Mouse (Mus musculus) lung, embryonic 16.5 days (tissue): ENCODE results near the gene Sel1l2. TPM values are rescaled to one million over a fixed set of nuclear protein-coding genes. Genes with fewer than 3 reads are reported as not detected.

Source experiments
- ATAC-seq: fragments of 200-750 bp; cut with Nextera tagmentation; 2 replicates; pipeline ENCODE4 v1.8.0; 2017; ENCODE audit warnings: low read depth, mild to moderate bottlenecking, moderate library complexity
- H3K27ac ChIP-seq: fragments of 300-500 bp; sonication (generic); 2 replicates; pipeline ENCODE4 v1.5.1; 2014; ENCODE audit warnings: mild to moderate bottlenecking, control low read depth, low read length
- H3K27me3 ChIP-seq: fragments of 300-500 bp; sonication (generic); 2 replicates; pipeline ENCODE4 v1.6.1; 2014; ENCODE audit warnings: low read depth, low read length, mixed read lengths; ENCODE audit not compliant: control insufficient read depth, insufficient read depth
- H3K36me3 ChIP-seq: fragments of 300-500 bp; sonication (generic); 2 replicates; pipeline ENCODE4 v1.6.1; 2014; ENCODE audit warnings: low read length; ENCODE audit not compliant: control insufficient read depth, insufficient read depth
- H3K4me1 ChIP-seq: fragments of 300-500 bp; sonication (generic); replicated peaks from 2 replicates; pipeline ENCODE4 v1.6.1; 2014; ENCODE audit warnings: low read length, mixed read lengths; ENCODE audit not compliant: control insufficient read depth, insufficient read depth
- H3K4me2 ChIP-seq: fragments of 300-500 bp; sonication (generic); 2 replicates; pipeline ENCODE4 v1.6.1; 2014; ENCODE audit warnings: low read depth, low read length, control low read depth
- H3K4me3 ChIP-seq: fragments of 300-500 bp; sonication (generic); 2 replicates; pipeline ENCODE4 v1.5.1; 2014; ENCODE audit warnings: mild to moderate bottlenecking, low read length, control low read depth
- H3K9ac ChIP-seq: fragments of 300-500 bp; sonication (generic); 2 replicates; pipeline ENCODE4 v1.6.1; 2014; ENCODE audit warnings: low read length, control low read depth
- H3K9me3 ChIP-seq: fragments of 300-500 bp; sonication (generic); 2 replicates; pipeline ENCODE4 v1.6.1; 2016; ENCODE audit warnings: low read length; ENCODE audit not compliant: control insufficient read depth
- WGBS: fragments of 180-500 bp; shearing (Covaris S2); extraction: QIAGEN DNeasy Blood & Tissue Kit; methylation state at CpG from one replicate; pipeline ENCODE4 v1.1.7; 2014; 5-methylcytosine and 5-hydroxymethylcytosine counted together
- polyA plus RNA-seq: library from polyadenylated mRNA; unstranded; fragments of >200 nt; fragmentation: Nextera tagmentation; extraction: Ambion mirVana; gene quantifications from 2 replicates; pipeline ENCODE4 v1.2.1, GENCODE M21; 2015

The Sel1l2 gene
- polyA plus RNA-seq, 1 experiment from 2014 or later, result not detected

GRCm38 (mm10) chr2:140330508-140331306, 58.8 kb downstream of the Sel1l2 start:
- Histone ChIP-seq H3K27ac (peak overlapping the region; percentile 61), H3K4me1 (no peaks in the 10 kb centered on the region; the same call in 1 of the 2 replicates), H3K9ac (no peak overlapping the region), H3K27me3 (no peaks in the 10 kb centered on the region), H3K4me2 (no peak overlapping the region), H3K36me3 (no peaks in the 10 kb centered on the region), H3K9me3 (no peaks in the 10 kb centered on the region), H3K4me3 (no peak overlapping the region)
- ATAC-seq, result peak; percentile 94
- 38% methylated on average over 5 of the region's 5 CpGs for WGBS

GRCm38 (mm10) chr2:140302976-140303708, 86.4 kb downstream of the Sel1l2 start:
- H3K9me3 ChIP-seq, result no peaks in the 10 kb centered on the region
- ATAC-seq, result peak; percentile 82
- H3K9ac ChIP-seq, result no peak overlapping the region
- H3K27me3 ChIP-seq, result no peaks in the 10 kb centered on the region
- no peaks in the 10 kb centered on the region for H3K4me1 ChIP-seq
- H3K36me3 ChIP-seq, result no peaks in the 10 kb centered on the region
- no peak overlapping the region for H3K4me2 ChIP-seq
- WGBS, result 60% methylated on average over 3 of the region's 3 CpGs
- H3K4me3 ChIP-seq, result no peak overlapping the region
- H3K27ac ChIP-seq, result no peak overlapping the region

- Histone ChIP-seq H3K9me3 (no peaks in the 10 kb centered on the region), H3K4me1 (no peaks in the 10 kb centered on the region), H3K9ac (no peak overlapping the region), H3K4me2 (no peak overlapping the region), H3K4me3 (no peak overlapping the region), H3K36me3 (no peaks in the 10 kb centered on the region), H3K27ac (no peak overlapping the region), H3K27me3 (no peaks in the 10 kb centered on the region)
- no peak for ATAC-seq
- 25% methylated on average over 4 of the region's 4 CpGs for WGBS
Observed at GRCm38 (mm10) chr2:140297155-140297554, 92.4 kb downstream of the Sel1l2 start.

- WGBS, result 83% methylated on average over 2 of the region's 2 CpGs
- no peak for ATAC-seq
- H3K9ac ChIP-seq, result no peak overlapping the region
Observed at GRCm38 (mm10) chr2:140293820-140294219, 95.7 kb downstream of the Sel1l2 start.

GRCm38 (mm10) chr2:140280808-140281207, 108.7 kb downstream of the Sel1l2 start:
- Histone ChIP-seq H3K9ac (no peak overlapping the region), H3K4me3 (no peak overlapping the region), H3K4me2 (no peak overlapping the region), H3K27me3 (no peaks in the 10 kb centered on the region), H3K27ac (no peak overlapping the region), H3K9me3 (no peaks in the 10 kb centered on the region), H3K36me3 (no peaks in the 10 kb centered on the region), H3K4me1 (no peaks in the 10 kb centered on the region)
- no peak for ATAC-seq
- WGBS, result 49% methylated on average over 8 of the region's 8 CpGs

More at GRCm38 (mm10) chr2:140293820-140294219, 95.7 kb downstream of the Sel1l2 start:
- no peaks in the 10 kb centered on the region for H3K36me3 ChIP-seq
- H3K4me1 ChIP-seq, result no peaks in the 10 kb centered on the region
- H3K9me3 ChIP-seq, result no peaks in the 10 kb centered on the region
- H3K27me3 ChIP-seq, result no peaks in the 10 kb centered on the region
- no peak overlapping the region for H3K27ac ChIP-seq
- no peak overlapping the region for H3K4me3 ChIP-seq
- no peak overlapping the region for H3K4me2 ChIP-seq

GRCm38 (mm10) chr2:140255595-140256141, 133.8 kb downstream of the Sel1l2 start:
- WGBS, result 78% methylated on average over 2 of the region's 2 CpGs
- no peaks in the 10 kb centered on the region for H3K9me3 ChIP-seq
- no peak overlapping the region for H3K27ac ChIP-seq

GRCm38 (mm10) chr2:140254256-140254655, 135.2 kb downstream of the Sel1l2 start:
- H3K27me3 ChIP-seq, result no peaks in the 10 kb centered on the region
- WGBS, result 68% methylated on average over 7 of the region's 7 CpGs
- no peaks in the 10 kb centered on the region for H3K36me3 ChIP-seq
- no peak overlapping the region for H3K4me3 ChIP-seq
- no peaks in the 10 kb centered on the region for H3K4me1 ChIP-seq
- H3K27ac ChIP-seq, result no peak overlapping the region
- no peak overlapping the region for H3K9ac ChIP-seq
- H3K9me3 ChIP-seq, result no peaks in the 10 kb centered on the region
- no peak overlapping the region for H3K4me2 ChIP-seq
- ATAC-seq, result no peak

More at GRCm38 (mm10) chr2:140255595-140256141, 133.8 kb downstream of the Sel1l2 start:
- Histone ChIP-seq H3K27me3 (no peaks in the 10 kb centered on the region), H3K36me3 (no peaks in the 10 kb centered on the region), H3K4me1 (no peaks in the 10 kb centered on the region), H3K4me2 (no peak overlapping the region), H3K9ac (no peak overlapping the region), H3K4me3 (no peak overlapping the region)
- ATAC-seq, result no peak

- Histone ChIP-seq H3K27ac (no peak overlapping the region), H3K27me3 (no peaks in the 10 kb centered on the region), H3K4me2 (no peak overlapping the region), H3K4me3 (no peak overlapping the region), H3K9ac (no peak overlapping the region), H3K4me1 (no peaks in the 10 kb centered on the region), H3K9me3 (no peaks in the 10 kb centered on the region), H3K36me3 (no peaks in the 10 kb centered on the region)
- WGBS, result 94% methylated on average over 5 of the region's 5 CpGs
- ATAC-seq, result no peak
Observed at GRCm38 (mm10) chr2:140243105-140243504, 146.4 kb downstream of the Sel1l2 start.

GRCm38 (mm10) chr2:140242398-140242797, 147.1 kb downstream of the Sel1l2 start:
- no peaks in the 10 kb centered on the region for H3K9me3 ChIP-seq
- no peak overlapping the region for H3K9ac ChIP-seq
- H3K4me1 ChIP-seq, result no peaks in the 10 kb centered on the region
- no peak overlapping the region for H3K27ac ChIP-seq
- no peak overlapping the region for H3K4me3 ChIP-seq
- no peak overlapping the region for H3K4me2 ChIP-seq
- WGBS, result 76% methylated on average over 5 of the region's 5 CpGs
- no peaks in the 10 kb centered on the region for H3K36me3 ChIP-seq
- no peak for ATAC-seq
- no peaks in the 10 kb centered on the region for H3K27me3 ChIP-seq
